Mouse (Mus musculus): ENCODE data around the gene Defb29. TPM values are rescaled to one million over a fixed set of nuclear protein-coding genes. Genes with fewer than 3 reads are reported as not detected.

Gene Defb29
- polyA plus RNA-seq, 1 experiment from 2014 or later: not detected

DNA sequence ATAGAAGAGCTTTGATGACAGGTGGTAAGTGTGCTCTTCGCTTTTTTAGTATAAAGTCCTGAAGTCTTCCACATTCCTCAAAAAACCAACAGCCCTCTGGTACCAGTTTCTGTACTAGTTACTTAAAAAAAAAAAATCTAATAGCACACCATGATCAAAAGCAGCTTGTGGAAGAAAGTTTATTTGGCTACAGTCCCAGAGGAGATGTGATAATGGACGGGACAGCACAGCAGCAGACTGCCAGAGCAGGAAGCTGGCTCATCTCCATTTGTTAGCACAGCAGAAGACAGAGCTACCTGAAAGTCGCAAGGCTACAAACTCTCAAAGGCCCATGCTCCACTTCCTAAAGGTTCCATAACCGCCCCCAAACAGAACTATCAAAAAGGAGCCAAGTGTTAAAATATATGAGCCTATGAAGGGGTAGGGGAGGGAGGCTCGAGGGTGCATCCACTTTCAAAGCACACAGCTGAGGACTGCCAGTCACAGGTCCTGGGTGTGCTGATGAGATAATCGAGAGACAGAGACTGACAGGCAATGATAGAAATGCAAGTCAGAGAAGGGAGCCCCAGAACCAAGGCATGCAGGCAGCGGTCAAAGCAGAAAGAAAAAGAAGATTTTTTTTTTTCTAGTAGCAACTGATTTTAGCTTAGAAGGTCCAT, 39.6 kb downstream of the Defb29 start:
- no peak for ATAC-seq (ENCODE audit: insufficient read depth)
- no peaks in the 10 kb centered on the region for H3K36me3 ChIP-seq (replicated peaks)
- H3K4me3 ChIP-seq (replicated peaks): no peak overlapping the region
- no peak overlapping the region for H3K9ac ChIP-seq
- H3K4me2 ChIP-seq: no peak overlapping the region
- H3K27me3 ChIP-seq: no peaks in the 10 kb centered on the region
- 43% methylated on average over 7 of the region's 7 CpGs for WGBS (ENCODE audit: insufficient replicate concordance)
- H3K27ac ChIP-seq (replicated peaks): no peak overlapping the region
- H3K4me1 ChIP-seq (replicated peaks): no peaks in the 10 kb centered on the region
- no peaks in the 10 kb centered on the region for H3K9me3 ChIP-seq (replicated peaks)

- WGBS (ENCODE audit: insufficient replicate concordance): 69% methylated on average over 6 of the region's 6 CpGs
- H3K4me1 ChIP-seq (replicated peaks): no peaks in the 10 kb centered on the region
- ATAC-seq (ENCODE audit: insufficient read depth): no peak
- no peak overlapping the region for H3K4me2 ChIP-seq
- no peak overlapping the region for H3K9ac ChIP-seq
- no peak overlapping the region for H3K27ac ChIP-seq (replicated peaks)
- H3K36me3 ChIP-seq (replicated peaks): no peaks in the 10 kb centered on the region
- H3K4me3 ChIP-seq (replicated peaks): no peak overlapping the region
- H3K9me3 ChIP-seq (replicated peaks): no peaks in the 10 kb centered on the region
- no peaks in the 10 kb centered on the region for H3K27me3 ChIP-seq
These were observed 41.9 kb downstream of the Defb29 start for GRCm38 (mm10) chr2:152498020-152498419.

DNA sequence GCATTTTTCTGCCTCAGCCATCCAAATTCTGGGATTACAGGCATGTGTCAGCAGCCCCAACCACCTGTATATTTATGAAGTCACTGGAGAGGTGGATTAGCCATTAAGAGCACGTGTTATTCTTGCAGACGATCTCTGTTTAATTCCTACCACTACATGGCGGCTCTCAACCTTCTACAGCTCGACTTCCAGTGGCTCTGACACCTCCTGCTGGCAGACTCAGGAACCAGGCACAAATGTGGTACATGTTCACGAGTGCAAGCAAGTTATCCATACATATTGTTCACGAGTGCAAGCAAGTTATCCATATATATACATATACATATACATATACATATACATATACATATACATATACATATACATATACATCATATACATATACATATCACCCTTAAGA, 46.7 kb downstream of the Defb29 start:
- WGBS (ENCODE audit: insufficient replicate concordance): 51% methylated on average over 6 of the region's 6 CpGs
- ATAC-seq (ENCODE audit: insufficient read depth): no peak
- no peaks in the 10 kb centered on the region for H3K27me3 ChIP-seq

DNA sequence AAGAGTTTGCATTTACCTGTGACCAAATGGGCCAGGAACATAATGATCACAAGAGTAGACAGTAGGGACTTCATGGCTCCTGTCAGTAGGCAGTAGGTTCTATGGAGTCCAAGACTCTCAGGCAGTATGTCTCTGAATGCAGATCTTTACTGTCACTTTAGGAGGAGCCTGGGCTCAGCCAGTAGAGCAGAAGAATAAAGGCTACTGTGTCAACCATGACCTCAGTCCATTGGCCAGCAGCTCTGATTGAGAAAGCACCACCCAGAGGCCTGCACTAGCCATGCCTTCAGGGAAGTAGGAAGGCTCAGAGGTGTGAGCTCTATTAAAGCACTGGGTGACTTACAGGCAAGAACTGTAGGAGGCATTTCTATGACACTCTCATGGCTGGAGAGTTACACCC, 49.9 kb downstream of the Defb29 start, which contains the start of gene Defb22:
Gene Defb22, minus strand, starts transcription at position 101 of the 400 bp plus-strand sequence.
- H3K4me2 ChIP-seq: no peak within 1 kb of the TSS
- no peak for ATAC-seq (ENCODE audit: insufficient read depth)

More for the DNA sequence above, 46.7 kb downstream of the Defb29 start:
- no peak overlapping the region for H3K9ac ChIP-seq
- no peaks in the 10 kb centered on the region for H3K4me1 ChIP-seq (replicated peaks)
- no peaks in the 10 kb centered on the region for H3K9me3 ChIP-seq (replicated peaks)
- H3K36me3 ChIP-seq (replicated peaks): no peaks in the 10 kb centered on the region
- H3K4me3 ChIP-seq (replicated peaks): no peak overlapping the region
- no peak overlapping the region for H3K27ac ChIP-seq (replicated peaks)
- no peak overlapping the region for H3K4me2 ChIP-seq

More for the DNA sequence above, 49.9 kb downstream of the Defb29 start, which contains the start of gene Defb22:
- Histone ChIP-seq H3K27me3 (no peaks in the 10 kb centered on the region), H3K4me1 (replicated peaks) (no peaks in the 10 kb centered on the region), H3K27ac (replicated peaks) (no peak within 1 kb of the TSS), H3K9ac (no peak within 1 kb of the TSS), H3K36me3 (replicated peaks) (no peaks in the 10 kb centered on the region), H3K4me3 (replicated peaks) (no peak within 1 kb of the TSS), H3K9me3 (replicated peaks) (no peaks in the 10 kb centered on the region)

Other genes with a start within 250 kb of the Defb29 start
- gene Tbc1d20, start 246.3 kb downstream of the Defb29 start, polyA plus RNA-seq (2015; fragmentation: Nextera tagmentation; extraction: Ambion mirVana): 10.7 and 12.3 TPM in 2 replicates
- gene Rbck1, start 207.4 kb downstream of the Defb29 start, polyA plus RNA-seq (2015; fragmentation: Nextera tagmentation; extraction: Ambion mirVana): 41.4 and 46.1 TPM in 2 replicates
- 3.8 and 4.4 TPM in 2 replicates for gene Trib3, start 196.1 kb downstream of the Defb29 start, polyA plus RNA-seq (2015; fragmentation: Nextera tagmentation; extraction: Ambion mirVana)
- not detected in 2 replicates for gene Nrsn2, start 163.5 kb downstream of the Defb29 start, polyA plus RNA-seq (2015; fragmentation: Nextera tagmentation; extraction: Ambion mirVana)
- gene Sox12, start 142.0 kb downstream of the Defb29 start, polyA plus RNA-seq (2015; fragmentation: Nextera tagmentation; extraction: Ambion mirVana): 1.2 and 1.5 TPM in 2 replicates
- 9.1 and 9.5 TPM in 2 replicates for gene Zcchc3, start 125.1 kb downstream of the Defb29 start, polyA plus RNA-seq (2015; fragmentation: Nextera tagmentation; extraction: Ambion mirVana)
- 0.13 and 0.20 TPM in 2 replicates for gene 6820408C15Rik, start 124.5 kb downstream of the Defb29 start, polyA plus RNA-seq (2015; fragmentation: Nextera tagmentation; extraction: Ambion mirVana)
- not detected in 2 replicates for gene Defb23, start 75.5 kb downstream of the Defb29 start, polyA plus RNA-seq (2015; fragmentation: Nextera tagmentation; extraction: Ambion mirVana)
- not detected in 2 replicates for gene Defb20, start 63.0 kb downstream of the Defb29 start, polyA plus RNA-seq (2015; fragmentation: Nextera tagmentation; extraction: Ambion mirVana)
- gene Defb22, start 50.0 kb downstream of the Defb29 start, polyA plus RNA-seq (2015; fragmentation: Nextera tagmentation; extraction: Ambion mirVana): not detected in 2 replicates
- not detected in 2 replicates for gene Defb26, start 28.4 kb downstream of the Defb29 start, polyA plus RNA-seq (2015; fragmentation: Nextera tagmentation; extraction: Ambion mirVana)
- gene Defb28, start 21.8 kb downstream of the Defb29 start, polyA plus RNA-seq (2015; fragmentation: Nextera tagmentation; extraction: Ambion mirVana): not detected in 2 replicates
- gene Gm17416, start 29.2 kb upstream of the Defb29 start, polyA plus RNA-seq (2015; fragmentation: Nextera tagmentation; extraction: Ambion mirVana): not detected in 2 replicates
- not detected in 2 replicates for gene Defb21, start 32.6 kb upstream of the Defb29 start, polyA plus RNA-seq (2015; fragmentation: Nextera tagmentation; extraction: Ambion mirVana)
- 0.26 TPM in 1 of 2 replicates, not detected in the other for gene Defb19, start 40.2 kb upstream of the Defb29 start, polyA plus RNA-seq (2015; fragmentation: Nextera tagmentation; extraction: Ambion mirVana)
- not detected in 2 replicates for gene Defb45, start 59.3 kb upstream of the Defb29 start, polyA plus RNA-seq (2015; fragmentation: Nextera tagmentation; extraction: Ambion mirVana)
- gene Defb36, start 64.2 kb upstream of the Defb29 start, polyA plus RNA-seq (2015; fragmentation: Nextera tagmentation; extraction: Ambion mirVana): not detected in 2 replicates
- gene Defb25, start 83.0 kb upstream of the Defb29 start, polyA plus RNA-seq (2015; fragmentation: Nextera tagmentation; extraction: Ambion mirVana): not detected in 2 replicates
- 0.58 and 1.1 TPM in 2 replicates for gene Rem1, start 86.9 kb upstream of the Defb29 start, polyA plus RNA-seq (2015; fragmentation: Nextera tagmentation; extraction: Ambion mirVana)
- gene H13, start 129.4 kb upstream of the Defb29 start, polyA plus RNA-seq (2015; fragmentation: Nextera tagmentation; extraction: Ambion mirVana): 45.2 and 49.8 TPM in 2 replicates
- gene Mcts2, start 146.9 kb upstream of the Defb29 start, polyA plus RNA-seq (2015; fragmentation: Nextera tagmentation; extraction: Ambion mirVana): 12.1 and 12.4 TPM in 2 replicates
- gene Id1, start 196.2 kb upstream of the Defb29 start, polyA plus RNA-seq (2015; fragmentation: Nextera tagmentation; extraction: Ambion mirVana): 20.5 and 20.9 TPM in 2 replicates
- 1.0 and 1.1 TPM in 2 replicates for gene Cox4i2, start 214.1 kb upstream of the Defb29 start, polyA plus RNA-seq (2015; fragmentation: Nextera tagmentation; extraction: Ambion mirVana)